Mouse (Mus musculus) G1E (cell line): ENCODE results near the gene Exd2.

ENCODE experiments used
- CTCF ChIP-seq: IDR thresholded peaks from 2 replicates; pipeline ENCODE4 v1.5.1; 2012; ENCODE audit warnings: low read depth, low read length, inconsistent platforms, mixed read lengths
- GATA1 ChIP-seq: IDR thresholded peaks from 2 replicates; pipeline ENCODE4 v1.6.1; 2012; ENCODE audit warnings: borderline replicate concordance, low read length, inconsistent platforms, mixed read lengths
- POLR2AphosphoS5 ChIP-seq: IDR thresholded peaks from 2 replicates; pipeline ENCODE4 v1.6.1; 2012; ENCODE audit warnings: low read depth, low read length, inconsistent platforms; ENCODE audit not compliant: insufficient replicate concordance
- TAL1 ChIP-seq: conservative IDR thresholded peaks from 2 replicates; pipeline ENCODE4 v1.6.1; 2012; ENCODE audit warnings: low read depth, low read length, inconsistent platforms, mixed read lengths

DNA sequence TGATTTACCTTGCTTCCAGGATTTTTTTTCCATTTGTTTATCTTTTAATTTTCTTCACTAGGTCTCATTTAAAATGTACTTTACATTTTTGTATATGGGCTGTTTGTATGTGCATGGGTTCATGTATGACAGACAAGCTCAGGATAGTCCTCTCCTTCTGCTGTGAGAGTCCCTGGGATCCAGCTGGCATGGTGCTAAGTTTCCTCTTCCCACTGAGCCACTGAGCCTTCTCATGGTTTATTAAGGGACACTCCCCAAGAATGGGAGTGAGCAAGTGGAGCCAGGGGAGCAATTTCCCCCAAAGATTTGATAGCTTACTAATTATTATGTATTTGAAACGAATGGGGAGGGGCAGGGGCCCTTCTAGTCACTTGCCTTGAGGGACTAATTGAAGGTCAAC, 37.6 kb downstream of the Exd2 start:
- TF ChIP-seq CTCF (no peak), GATA1 (no peak), TAL1 (no peak), POLR2AphosphoS5 (no peak)
